Mouse (Mus musculus): Measurements from ENCODE around the gene Mad2l1bp. TPM values are rescaled to one million over a fixed set of nuclear protein-coding genes. Genes with fewer than 3 reads are reported as not detected.

The Mad2l1bp gene
- total RNA-seq, 2 experiments from 2014 or later = 18.1 to 18.4 TPM

DNA sequence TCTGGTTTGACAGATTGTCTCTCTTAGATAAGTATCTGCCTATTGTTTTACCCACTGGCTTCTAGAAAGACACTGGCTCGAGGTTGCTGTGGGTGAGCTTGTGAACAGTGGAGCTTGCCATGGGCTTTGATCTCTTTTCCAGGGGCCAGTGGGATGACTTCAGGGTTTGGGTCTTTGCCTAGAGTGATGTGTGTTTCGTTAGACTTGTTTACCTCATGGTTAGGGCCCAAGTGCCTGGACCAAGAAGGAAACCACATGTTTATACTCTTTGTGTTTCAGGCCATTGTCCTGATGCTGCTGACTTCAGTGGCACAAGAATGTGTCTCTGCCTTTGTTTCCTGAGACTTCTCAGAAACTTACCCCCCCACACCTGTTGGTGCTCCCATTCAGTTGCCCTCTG, 37.9 kb downstream of the Mad2l1bp start:
- DNase-seq (ENCODE audit: low spot score in 2 of 2) = no peak

DNA sequence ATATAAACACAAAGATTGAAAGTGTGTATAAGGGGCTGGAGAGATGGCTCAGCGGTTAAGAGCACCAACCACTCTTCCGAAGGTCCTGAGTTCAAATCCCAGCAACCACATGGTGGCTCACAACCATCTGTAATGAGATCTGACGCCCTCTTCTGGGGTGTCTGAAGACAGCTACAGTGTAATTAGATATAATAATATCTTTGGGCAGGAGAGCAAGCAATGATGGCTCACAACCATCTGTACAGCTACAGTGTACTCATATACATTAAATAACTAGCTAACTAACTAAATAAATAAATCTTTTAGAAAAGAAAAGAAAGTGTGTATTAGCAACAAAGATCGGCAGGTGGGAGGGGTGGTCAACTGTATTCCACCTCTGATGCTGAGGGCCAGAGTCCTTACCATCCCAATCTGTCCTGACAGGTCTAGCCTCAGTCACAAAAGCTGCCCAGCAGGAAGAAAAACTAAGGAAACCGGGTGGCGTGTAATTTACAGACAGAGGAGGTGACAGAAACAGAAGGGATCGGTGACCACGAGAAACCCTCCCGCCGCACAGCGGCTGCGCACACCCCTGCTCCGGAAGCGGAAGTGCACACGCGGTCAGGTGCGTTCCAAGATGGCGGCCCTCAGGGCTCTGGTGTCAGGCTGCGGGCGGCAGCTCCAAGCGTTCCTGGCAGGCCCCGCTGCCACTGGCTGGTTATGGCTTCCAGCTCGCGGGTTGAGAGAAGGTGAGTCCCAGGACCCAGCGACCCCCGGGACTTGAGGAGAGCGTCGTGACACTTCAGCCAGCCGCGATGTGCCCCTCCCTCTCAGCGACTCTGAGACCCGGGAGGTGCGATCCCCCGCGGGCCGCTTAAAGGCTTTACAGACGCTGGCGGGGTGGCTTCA, 42.7 kb downstream of the Mad2l1bp start, which contains the start of gene Mrps18a:
TSS of gene Mrps18a (plus strand) at position 585 of the 888 bp plus-strand sequence.
- DNase-seq (ENCODE audit: low spot score in 2 of 2) = peak; percentile 72 to 77

DNA sequence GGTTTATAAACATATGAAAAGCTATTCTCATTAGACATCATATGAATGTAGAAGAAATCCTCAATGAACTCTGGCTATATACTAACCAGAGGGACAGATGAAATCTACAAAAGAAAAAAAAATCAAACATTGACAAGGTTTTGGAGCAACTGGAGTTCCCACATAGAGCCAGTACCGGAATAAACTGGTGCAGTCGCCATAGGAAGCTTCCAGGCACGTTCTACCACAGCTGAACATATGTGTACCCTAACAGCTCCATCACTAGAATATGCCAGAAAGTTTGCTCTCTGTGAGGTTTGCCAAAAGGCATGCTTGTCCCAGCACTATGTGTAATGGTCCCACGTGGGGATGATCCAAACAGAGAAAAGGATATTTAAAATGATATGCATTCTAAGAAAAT, 45.1 kb downstream of the Mad2l1bp start:
- no peak for DNase-seq (ENCODE audit: low spot score in 2 of 2)

DNA sequence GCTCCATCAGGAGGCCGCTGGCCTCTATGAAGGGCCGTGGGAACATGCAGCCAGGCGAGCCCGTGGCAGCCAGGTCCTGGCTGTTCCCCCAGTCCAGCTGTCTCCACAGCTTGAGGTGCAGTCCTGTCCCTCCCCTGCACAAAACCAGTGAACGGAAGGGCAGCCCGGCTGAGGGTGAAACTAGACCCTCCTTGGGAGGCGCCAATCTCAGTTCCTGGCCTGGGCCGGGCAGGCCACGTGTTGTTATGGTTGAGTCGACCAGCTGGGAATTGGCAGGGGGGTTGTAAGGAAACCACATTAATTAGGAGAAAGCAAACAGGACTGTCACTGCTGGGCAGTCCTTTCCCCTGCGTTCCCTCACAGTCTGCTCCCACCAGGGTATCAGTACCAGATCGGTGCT, 48.9 kb downstream of the Mad2l1bp start:
- DNase-seq (ENCODE audit: low spot score in 2 of 2) = no peak

DNA sequence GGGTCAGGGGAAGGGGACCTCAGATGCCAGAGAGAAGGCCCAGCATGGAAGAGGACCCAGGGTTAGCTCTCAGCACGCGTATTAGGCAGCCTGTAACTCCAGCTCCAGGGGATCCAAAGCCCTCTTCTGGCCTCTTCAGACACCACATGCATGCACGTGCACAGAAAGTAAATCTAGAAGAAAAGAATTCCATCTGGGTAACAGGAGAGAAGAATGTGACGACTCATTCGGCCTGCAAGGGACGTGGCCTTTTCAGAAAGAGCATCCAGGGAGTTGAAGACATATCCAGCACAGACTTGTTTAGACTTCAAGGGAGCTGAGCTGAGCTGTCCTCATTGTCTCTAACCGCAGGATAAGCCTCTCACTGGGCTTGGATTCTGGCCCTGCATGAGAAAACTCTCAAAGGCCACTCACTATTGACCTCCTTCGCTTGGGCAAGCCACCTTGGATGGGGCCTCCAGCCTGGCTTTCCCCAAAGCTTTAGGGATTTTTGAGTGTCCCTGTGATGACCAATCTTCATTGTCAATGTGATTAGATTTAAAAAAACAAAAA, 50.7 kb downstream of the Mad2l1bp start:
- DNase-seq (ENCODE audit: low spot score in 2 of 2) = no peak

DNA sequence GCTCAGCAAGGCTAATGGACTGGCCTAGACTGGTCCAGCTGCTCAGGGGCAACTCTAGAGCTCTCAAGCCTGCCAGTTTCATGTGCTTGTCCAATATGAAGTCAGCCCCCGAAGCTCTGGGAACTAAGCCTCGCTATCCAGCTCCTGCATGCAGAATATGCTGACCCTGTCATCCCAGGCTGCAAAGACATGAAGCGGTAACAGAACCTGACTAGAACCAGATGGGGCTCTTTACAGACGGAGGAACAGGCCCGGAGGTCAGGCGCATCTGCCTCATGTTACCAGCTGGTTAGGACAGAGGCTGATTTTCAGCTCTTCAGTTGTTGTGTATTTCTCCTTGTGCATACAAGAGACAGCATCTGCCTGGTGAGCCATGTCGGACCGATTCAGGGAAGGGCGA, 51.4 kb downstream of the Mad2l1bp start:
- DNase-seq (ENCODE audit: low spot score in 2 of 2) = no peak

DNA sequence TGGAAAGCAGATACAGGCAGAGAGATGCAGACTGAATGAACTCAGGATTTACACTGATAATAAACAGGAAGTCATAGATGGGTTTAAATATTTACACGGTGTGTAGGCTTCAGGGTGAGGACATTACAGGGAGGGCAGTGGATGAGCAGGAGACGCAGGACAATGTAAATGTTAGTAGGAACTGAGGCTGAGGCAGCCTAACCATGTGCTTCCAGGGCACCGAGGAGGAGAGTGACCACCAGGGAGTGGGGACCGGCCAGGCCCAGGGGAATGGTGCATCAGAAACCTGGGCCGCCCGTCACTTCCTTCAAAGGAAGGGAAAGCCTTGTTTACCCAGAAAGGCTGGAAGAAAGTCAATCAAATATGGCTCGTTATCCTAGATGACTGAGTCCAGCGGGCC, 54.8 kb downstream of the Mad2l1bp start:
- DNase-seq (ENCODE audit: low spot score in 2 of 2) = no peak

Other genes with a start within 250 kb of the Mad2l1bp start
- gene Vegfa, start 121.2 kb downstream of the Mad2l1bp start, total RNA-seq (2021) = 100 to 1,000 TPM; 242 to 257 TPM
- 100 to 1,000 TPM in 1 of 2 experiments, 10 to 100 TPM in 1; 94.1 to 101 TPM for gene Mrps18a, start 42.6 kb downstream of the Mad2l1bp start, total RNA-seq (2021)
- gene Rsph9, start 9.3 kb downstream of the Mad2l1bp start, total RNA-seq (2021) = 10 to 100 TPM; 10.2 to 13.4 TPM
- 100 to 1,000 TPM; 101 to 116 TPM for gene Gtpbp2, start 7.5 kb upstream of the Mad2l1bp start, total RNA-seq (2021)
- gene Polh, start 49.1 kb upstream of the Mad2l1bp start, total RNA-seq (2021) = 10 to 100 TPM; 34.9 to 36.8 TPM
- 10 to 100 TPM; 72.0 to 74.6 TPM for gene Xpo5, start 49.2 kb upstream of the Mad2l1bp start, total RNA-seq (2021)
- 100 to 1,000 TPM; 101 to 108 TPM for gene Polr1c, start 94.5 kb upstream of the Mad2l1bp start, total RNA-seq (2021)
- gene Yipf3, start 94.5 kb upstream of the Mad2l1bp start, total RNA-seq (2021) = 100 to 1,000 TPM; 137 to 139 TPM
- 1 to 10 TPM; 6.3 to 7.3 TPM for gene Lrrc73, start 100.0 kb upstream of the Mad2l1bp start, total RNA-seq (2021)
- gene Tjap1, start 129.5 kb upstream of the Mad2l1bp start, total RNA-seq (2021) = 10 to 100 TPM; 68.8 to 75.3 TPM
- gene Dlk2, start 143.9 kb upstream of the Mad2l1bp start, total RNA-seq (2021) = 1 to 10 TPM in 1 of 2 experiments, under 1 TPM in 1; 0.54 to 1.7 TPM
- 10 to 100 TPM; 13.8 to 14.1 TPM for gene Abcc10, start 174.8 kb upstream of the Mad2l1bp start, total RNA-seq (2021)
- gene Zfp318, start 230.2 kb upstream of the Mad2l1bp start, total RNA-seq (2021) = 10 to 100 TPM; 39.6 to 40.9 TPM

Data from adrenal gland, postnatal 4 days (tissue).